Mouse (Mus musculus) induced T-regulatory cell, adult 2 months (primary cell): ENCODE data around the gene Rmnd5a.
"Not testable (repeated sequence)": the region's sequence is repeated elsewhere in the genome, so short reads cannot be mapped to it uniquely, and the experiment has no call there.

Source experiments
- DNase-seq: peaks from one replicate; pipeline ENCODE4 v3.0.0-alpha.2; 2012; ENCODE audit warnings: low read depth

The Rmnd5a gene

DNA sequence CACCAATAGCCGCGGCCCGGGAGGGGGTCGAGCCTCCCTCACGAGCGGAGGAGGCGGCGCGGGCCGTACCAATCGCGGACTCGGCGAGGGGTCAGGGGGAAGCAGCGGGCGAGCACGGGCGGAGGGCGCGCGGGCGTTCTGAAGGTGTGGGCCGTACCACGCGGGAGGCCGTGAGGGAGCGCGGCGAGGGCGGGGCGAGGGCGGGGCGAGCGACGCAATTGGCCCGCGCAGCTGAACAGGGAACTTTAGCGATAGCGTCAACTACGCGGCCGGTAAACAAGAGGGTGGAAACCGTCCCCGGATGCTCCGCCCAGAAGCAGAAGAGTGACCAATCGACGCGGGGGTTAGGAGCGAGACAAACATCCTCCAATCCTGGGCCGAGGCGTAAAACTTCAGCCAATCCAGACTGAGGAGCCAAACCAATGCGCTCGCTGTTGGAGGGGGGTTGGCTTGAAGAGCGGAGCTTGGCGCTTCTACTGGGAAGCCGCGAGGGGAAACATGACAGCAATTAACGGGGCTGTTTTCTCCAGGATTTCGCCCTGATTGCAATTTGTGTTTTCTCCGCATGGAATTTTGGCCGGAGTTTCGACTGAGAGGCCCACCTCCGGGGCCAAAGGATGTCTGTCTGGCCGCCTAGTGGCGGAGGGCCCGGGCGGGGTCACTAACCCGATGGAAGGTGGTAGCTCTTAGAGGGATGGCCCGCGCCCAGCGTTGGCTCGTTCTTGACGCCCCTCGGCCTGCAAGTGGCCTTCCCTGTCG lies at the start of gene Rmnd5a:
Rmnd5a (minus strand) TSS at position 146 of the 759 bp plus-strand sequence.
- DNase-seq = peak; percentile 99

- DNase-seq = no peak
These were observed 47.5 kb upstream of the Rmnd5a start for GRCm38 (mm10) chr6:71487966-71488365.

- DNase-seq = no peak
These were observed 46.4 kb upstream of the Rmnd5a start for GRCm38 (mm10) chr6:71486867-71487266.

DNA sequence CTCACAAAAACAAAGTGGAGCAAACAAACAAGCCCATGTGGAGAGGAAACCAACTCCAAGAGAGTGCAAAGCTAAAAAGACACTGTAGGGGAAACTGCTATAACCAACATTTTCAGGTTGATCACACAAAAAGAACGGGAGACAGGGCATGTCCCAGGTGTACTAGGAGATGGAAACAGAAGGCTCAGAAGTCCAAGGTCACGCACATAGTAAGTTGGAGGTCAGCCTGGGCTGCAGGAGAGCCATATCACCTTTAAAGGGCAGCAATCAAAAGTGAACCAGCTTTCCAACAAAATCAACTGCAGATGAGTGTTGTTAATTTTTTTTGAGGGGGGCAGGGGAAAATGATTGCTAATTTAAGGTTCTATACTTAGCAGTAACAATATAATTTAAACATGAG lies 45.8 kb upstream of the Rmnd5a start:
- no peak for DNase-seq

DNA sequence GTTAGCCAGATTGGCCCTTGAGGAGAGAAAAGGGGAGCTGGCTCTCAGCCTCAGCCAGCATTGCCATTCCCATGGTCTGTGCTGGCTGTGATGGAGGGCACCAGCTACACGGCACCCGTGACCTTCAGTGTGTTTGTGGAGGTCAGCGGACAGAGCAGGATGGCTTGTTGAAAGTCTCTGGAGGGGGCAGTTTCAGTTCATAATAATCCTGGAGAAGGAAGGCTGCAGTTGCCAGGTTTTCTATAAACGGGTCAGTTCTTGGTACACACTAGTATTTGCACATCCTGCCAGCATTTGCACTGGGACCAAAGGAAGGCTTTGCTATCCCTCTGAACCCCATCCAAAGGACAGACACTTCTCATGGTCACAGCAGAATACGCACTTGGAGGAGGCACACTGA lies 44.8 kb upstream of the Rmnd5a start:
- no peak for DNase-seq

DNA sequence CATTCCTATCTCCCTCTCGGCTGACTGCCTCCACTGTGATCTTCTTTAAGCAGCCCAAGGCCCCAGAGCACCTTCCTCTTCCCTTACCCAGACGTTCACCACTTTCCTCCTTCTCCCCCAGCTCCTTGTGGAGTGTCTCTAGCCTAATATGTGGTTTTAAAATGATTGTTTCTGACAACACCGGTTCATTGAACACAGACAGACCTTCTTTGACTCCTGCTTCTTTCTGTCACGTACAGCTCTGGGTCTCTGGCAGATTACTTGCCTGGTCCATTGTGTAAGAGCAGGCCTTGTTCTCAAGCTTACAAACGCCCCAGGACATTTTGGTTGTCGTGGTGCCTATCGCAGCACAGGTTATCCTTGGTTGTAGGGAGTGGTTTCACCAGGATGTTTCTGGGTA lies 40.7 kb upstream of the Rmnd5a start:
- no peak for DNase-seq

DNA sequence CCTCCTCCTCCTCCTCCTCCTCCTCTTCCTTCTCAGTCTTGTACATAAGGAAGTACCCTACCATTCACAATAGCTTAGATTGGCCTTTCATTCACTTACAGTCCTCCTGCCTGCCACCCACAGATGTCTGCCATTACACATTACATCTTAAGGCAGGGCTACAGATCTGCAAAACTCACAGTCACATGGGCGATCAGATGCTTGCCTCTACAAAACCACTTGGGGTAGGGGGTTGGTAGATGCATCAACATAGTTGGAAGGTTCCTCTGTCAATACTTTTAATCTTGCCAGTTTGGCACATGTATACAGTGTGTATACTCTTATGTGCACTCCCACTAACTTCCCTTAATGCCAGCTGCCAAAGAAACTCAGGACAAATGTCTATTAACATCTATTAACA lies 39.7 kb upstream of the Rmnd5a start:
- DNase-seq = no peak

GRCm38 (mm10) chr6:71479588-71479987 lies 39.2 kb upstream of the Rmnd5a start:
- not testable (repeated sequence) for DNase-seq

DNA sequence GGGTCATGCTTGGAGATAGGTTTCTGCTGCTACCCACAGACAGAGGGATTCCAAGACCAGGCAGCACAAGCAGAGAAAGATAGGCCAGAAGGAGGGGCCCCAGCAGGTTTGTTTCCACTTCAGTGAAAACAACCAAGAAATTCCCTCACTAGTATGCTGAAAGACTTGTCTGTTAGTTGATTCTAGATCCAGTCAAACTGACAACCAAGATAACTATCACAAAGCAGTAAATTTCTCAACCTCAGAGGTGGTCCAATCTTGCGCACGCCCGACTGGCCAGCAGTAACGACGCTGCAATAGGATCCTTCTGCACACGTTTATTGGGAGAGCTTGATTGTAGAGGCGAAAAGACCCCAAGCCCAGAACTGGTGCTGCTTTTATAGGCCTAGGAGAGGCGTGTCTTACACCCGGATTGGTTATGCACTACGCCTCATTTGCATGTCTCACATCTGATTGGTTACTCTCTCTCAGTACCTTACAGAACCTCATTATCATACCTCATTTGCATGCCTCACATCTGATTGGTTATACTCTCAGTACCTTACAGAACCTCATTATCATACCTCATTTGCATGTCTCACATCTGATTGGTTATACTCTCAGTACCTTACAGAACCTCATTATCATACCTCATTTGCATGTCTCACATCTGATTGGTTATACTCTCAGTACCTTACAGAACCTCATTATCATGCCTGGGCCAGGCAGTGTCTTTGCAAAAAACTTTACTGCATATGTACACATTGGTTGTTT lies 38.6 kb upstream of the Rmnd5a start:
- DNase-seq = not testable (repeated sequence)

- DNase-seq = no peak
These were observed 36.3 kb upstream of the Rmnd5a start for GRCm38 (mm10) chr6:71476783-71477182.

- DNase-seq = no peak
These were observed 35.2 kb upstream of the Rmnd5a start for GRCm38 (mm10) chr6:71475604-71476003.

DNA sequence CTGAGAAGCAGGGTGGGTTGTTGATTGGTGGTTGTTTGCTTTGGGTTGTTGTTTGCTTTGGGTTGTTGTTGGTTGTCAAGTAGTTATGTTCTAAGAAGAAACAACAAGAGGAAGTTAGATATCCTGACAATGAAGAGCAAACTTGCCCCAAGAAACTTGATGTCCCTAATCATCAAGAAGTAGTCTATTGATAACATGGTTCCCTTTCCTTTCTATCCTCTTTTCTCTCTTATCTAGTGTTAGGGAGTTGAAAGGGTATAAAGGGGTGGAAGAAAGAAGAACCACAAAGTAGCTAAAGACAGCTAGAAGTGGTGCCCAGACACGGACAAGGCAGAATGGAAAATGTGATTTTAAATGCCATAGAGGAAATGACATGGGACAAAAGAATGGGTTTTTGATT lies 32.3 kb upstream of the Rmnd5a start:
- no peak for DNase-seq

GRCm38 (mm10) chr6:71471830-71472520 lies 31.5 kb upstream of the Rmnd5a start:
- no peak for DNase-seq

DNA sequence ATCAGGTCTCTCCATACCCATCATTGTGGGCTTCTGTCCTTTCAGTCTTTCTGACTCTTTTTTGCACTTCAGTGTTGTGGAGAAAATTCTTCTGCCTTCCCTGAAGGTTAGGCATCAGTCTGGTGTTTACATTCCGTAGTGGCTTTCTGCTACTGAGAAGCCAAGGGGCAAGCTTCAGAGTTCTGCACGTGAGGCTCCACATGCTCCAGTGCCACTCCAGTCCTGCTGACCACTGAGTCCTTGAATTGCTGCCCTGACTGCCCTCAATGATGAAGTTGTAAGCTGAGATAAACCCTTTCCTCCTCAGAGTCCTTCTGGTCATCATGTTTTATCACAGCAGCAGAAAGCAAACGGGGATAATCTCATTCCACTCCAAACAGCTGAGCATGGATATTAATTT lies 28.9 kb upstream of the Rmnd5a start:
- no peak for DNase-seq

DNA sequence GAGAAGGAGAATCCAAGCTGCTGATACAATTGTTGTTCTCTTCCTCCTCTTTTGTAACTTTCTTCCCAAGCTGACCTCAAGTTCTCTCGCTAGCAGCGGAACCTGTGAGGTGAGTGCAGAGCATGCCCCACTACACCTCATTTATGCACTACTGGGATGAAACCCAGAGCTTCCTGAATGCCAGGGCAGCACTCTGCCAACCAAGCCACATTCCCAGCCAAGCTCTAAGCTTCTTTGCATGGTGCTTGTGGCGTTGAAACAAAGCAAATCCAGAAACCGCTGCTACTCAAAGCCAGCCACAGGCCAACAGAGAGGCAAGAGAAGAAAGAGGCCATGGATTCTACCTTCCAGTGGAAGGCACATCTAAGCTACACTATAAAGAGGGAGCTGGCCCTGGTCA lies 27.3 kb upstream of the Rmnd5a start:
- DNase-seq = no peak

DNA sequence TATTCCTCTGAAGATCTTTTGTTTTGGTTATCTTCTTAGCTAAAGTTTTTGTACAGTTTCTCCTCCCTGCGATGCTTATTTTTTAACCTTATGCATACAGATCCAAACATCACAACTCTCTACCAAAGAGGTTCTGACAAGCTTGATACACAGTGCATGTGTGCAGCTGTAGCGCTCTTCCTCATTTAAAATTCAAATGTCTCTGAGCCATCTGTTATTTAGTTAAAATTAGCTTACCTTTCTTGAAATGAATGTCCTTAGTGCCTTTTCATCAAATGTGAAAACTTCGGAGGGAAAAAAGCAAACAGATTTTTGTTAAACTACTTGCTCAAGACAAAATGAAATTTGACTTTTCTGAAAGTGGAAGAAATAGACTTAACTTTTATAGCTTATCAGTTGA lies 24.7 kb upstream of the Rmnd5a start:
- no peak for DNase-seq

DNA sequence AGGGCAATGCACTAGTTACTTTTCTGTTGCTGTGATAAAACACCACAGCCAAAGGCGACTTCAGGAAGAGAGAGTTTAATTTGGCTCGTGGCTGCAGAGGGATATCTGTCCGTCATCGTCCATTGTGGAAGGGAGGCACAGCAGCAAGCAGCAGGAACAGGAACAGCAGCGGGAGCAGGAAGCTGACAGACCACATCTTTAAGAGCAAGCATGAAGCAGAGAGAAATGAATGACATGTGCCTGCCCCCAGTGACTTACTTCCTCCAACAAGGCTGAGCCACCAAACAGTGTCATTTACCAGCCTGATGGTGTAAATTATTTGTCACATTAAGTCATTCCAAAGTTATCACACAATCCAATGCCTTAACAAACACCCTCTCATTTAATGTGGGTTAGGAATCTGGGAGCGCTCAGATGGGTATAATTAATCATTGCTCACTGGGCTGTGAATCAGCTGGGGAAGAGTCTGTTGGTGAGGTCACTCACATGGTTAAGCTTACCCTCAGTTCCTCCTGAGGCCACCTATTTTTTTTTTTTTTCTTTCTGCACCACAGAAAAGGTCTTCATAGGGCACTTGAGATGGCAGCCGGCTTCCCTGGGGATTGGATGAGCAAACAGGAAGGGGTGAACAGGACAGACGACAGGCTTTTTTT lies 17.6 kb upstream of the Rmnd5a start:
- DNase-seq = no peak

- not testable (repeated sequence) for DNase-seq
These were observed 13.7 kb upstream of the Rmnd5a start for GRCm38 (mm10) chr6:71453983-71454739.

- no peak for DNase-seq
These were observed 12.4 kb upstream of the Rmnd5a start for GRCm38 (mm10) chr6:71452792-71453191.

GRCm38 (mm10) chr6:71445560-71445959 lies 5.1 kb upstream of the Rmnd5a start:
- no peak for DNase-seq

GRCm38 (mm10) chr6:71444756-71445155 lies 4.3 kb upstream of the Rmnd5a start:
- no peak for DNase-seq

DNA sequence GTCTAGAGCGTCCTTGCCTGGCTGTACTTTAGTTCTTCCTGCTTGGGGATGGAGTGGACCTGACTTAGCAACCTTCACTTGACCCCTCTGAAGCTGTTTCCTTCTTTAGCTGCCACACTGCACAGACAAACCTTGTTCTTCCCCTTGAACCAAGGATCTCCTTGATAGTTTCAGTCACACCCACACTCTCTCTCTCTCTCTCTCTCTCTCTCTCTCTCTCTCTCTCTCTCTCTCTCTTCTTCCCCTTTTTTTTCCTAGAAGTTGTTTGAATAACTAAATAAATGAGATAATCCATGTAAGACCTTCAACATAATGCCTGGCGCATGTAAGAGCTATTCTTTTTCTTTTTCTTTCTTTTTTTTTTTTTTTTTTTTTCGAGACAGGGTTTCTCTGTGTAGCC lies 1.7 kb upstream of the Rmnd5a start:
- DNase-seq = no peak
